Mouse (Mus musculus) heart, postnatal 0 days (tissue): ENCODE results near the gene Krt72. TPM values are rescaled to one million over a fixed set of nuclear protein-coding genes. Genes with fewer than 3 reads are reported as not detected.

ENCODE experiments used
- ATAC-seq: fragments of 200-750 bp; cut with Nextera tagmentation; 2 replicates; pipeline ENCODE4 v1.8.0; 2017; ENCODE audit warnings: low read depth, moderate number of reproducible peaks, moderate library complexity; ENCODE audit not compliant: insufficient read depth
- DNase-seq: peaks from one replicate; pipeline ENCODE4 v3.0.0-alpha.2; 2016; ENCODE audit warnings: low spot score
- H3K27ac ChIP-seq: fragments of 300-500 bp; sonication (generic); 2 replicates; pipeline ENCODE4 v1.5.1; 2014; ENCODE audit warnings: low read depth, mild to moderate bottlenecking
- H3K27me3 ChIP-seq: fragments of 300-500 bp; sonication (generic); 2 replicates; pipeline ENCODE4 v1.6.1; 2014; ENCODE audit warnings: low read length, mixed read lengths; ENCODE audit not compliant: control insufficient read depth, insufficient read depth
- H3K36me3 ChIP-seq: fragments of 300-500 bp; sonication (generic); replicated peaks from 2 replicates; pipeline ENCODE4 v1.6.1; 2014; ENCODE audit warnings: low read length, mixed read lengths; ENCODE audit not compliant: control insufficient read depth, insufficient read depth
- H3K4me1 ChIP-seq: fragments of 300-500 bp; sonication (generic); 2 replicates; pipeline ENCODE4 v1.6.1; 2014; ENCODE audit warnings: antibody characterized with exemption; ENCODE audit not compliant: control insufficient read depth, insufficient read depth
- H3K4me2 ChIP-seq: fragments of 300-500 bp; sonication (generic); 2 replicates; pipeline ENCODE4 v1.6.1; 2014; ENCODE audit warnings: low read depth, mild to moderate bottlenecking, low read length, moderate library complexity
- H3K4me3 ChIP-seq: fragments of 300-500 bp; sonication (generic); 2 replicates; pipeline ENCODE4 v1.5.1; 2014; ENCODE audit warnings: low read depth, low read length
- H3K9ac ChIP-seq: fragments of 300-500 bp; sonication (generic); replicated peaks from 2 replicates; pipeline ENCODE4 v1.6.1; 2014; ENCODE audit warnings: low read depth, low read length, mixed read lengths
- H3K9me3 ChIP-seq: fragments of 300-500 bp; sonication (generic); replicated peaks from 2 replicates; pipeline ENCODE4 v1.6.1; 2016; ENCODE audit warnings: low read length; ENCODE audit not compliant: control insufficient read depth
- CTCF ChIP-seq: IDR thresholded peaks from 2 replicates; pipeline ENCODE4 v1.5.1; 2016; ENCODE audit warnings: antibody characterized with exemption, control low read depth, low read depth
- EP300 ChIP-seq: IDR thresholded peaks from 2 replicates; pipeline ENCODE4 v1.6.1; 2016; ENCODE audit warnings: antibody characterized with exemption, low read depth
- whole genome bisulfite sequencing: fragments of 180-500 bp; shearing (Covaris S2); extraction: QIAGEN DNeasy Blood & Tissue Kit; methylation state at CpG from one replicate; pipeline ENCODE4 v1.1.7; 2014; 5-methylcytosine and 5-hydroxymethylcytosine counted together
- polyA plus RNA-seq: library from polyadenylated mRNA; unstranded; fragments of >200 nt; fragmentation: Nextera tagmentation; extraction: Ambion mirVana; gene quantifications from 2 replicates; pipeline ENCODE4 v1.2.1, GENCODE M21; 2015
- total RNA-seq: library from RNA; depleted of rRNA; stranded (reverse); fragments of >200 nt; gene quantifications from 2 replicates; pipeline ENCODE4 v1.2.3, GENCODE M21; 2014; ENCODE audit warnings: low replicate concordance

The Krt72 gene
- total and polyA plus RNA-seq, 2 experiments from 2014 or later, result not detected

- H3K36me3 ChIP-seq, result no peaks in the 10 kb centered on the region
- H3K4me1 ChIP-seq, result no peaks in the 10 kb centered on the region
- ATAC-seq (no peak), DNase-seq (no peak)
- H3K4me2 ChIP-seq, result no peak overlapping the region
- no peak overlapping the region for H3K9ac ChIP-seq
- no peaks in the 10 kb centered on the region for H3K27me3 ChIP-seq
- H3K4me3 ChIP-seq, result no peak overlapping the region
- no peaks in the 10 kb centered on the region for H3K9me3 ChIP-seq
- 75% methylated on average over 11 of the region's 11 CpGs for WGBS
- H3K27ac ChIP-seq, result no peak overlapping the region
- TF ChIP-seq CTCF, result no peak
- TF ChIP-seq EP300, result no peak
These were observed 17.0 kb upstream of the Krt72 start for GRCm38 (mm10) chr15:101803052-101803822.

- DNase-seq, result no peak
- ATAC-seq, result no peak
- no peaks in the 10 kb centered on the region for H3K4me1 ChIP-seq
- no peak for TF ChIP-seq EP300
- no peak for TF ChIP-seq CTCF
- H3K9me3 ChIP-seq, result no peaks in the 10 kb centered on the region
- H3K9ac ChIP-seq, result no peak within 1 kb of the TSS
- 77% methylated on average over 6 of the region's 6 CpGs for WGBS
- H3K4me3 ChIP-seq, result no peak within 1 kb of the TSS
- H3K36me3 ChIP-seq, result no peaks in the 10 kb centered on the region
- H3K27me3 ChIP-seq, result no peaks in the 10 kb centered on the region
- no peak within 1 kb of the TSS for H3K4me2 ChIP-seq
- H3K27ac ChIP-seq, result no peak within 1 kb of the TSS
These were observed 16.1 kb upstream of the Krt72 start, which contains the start of gene Krt73 for GRCm38 (mm10) chr15:101802296-101802835. TSS of gene Krt73 (minus strand) at chr15:101802346.

- Histone ChIP-seq H3K36me3 (no peaks in the 10 kb centered on the region), H3K27ac (no peak overlapping the region), H3K9me3 (no peaks in the 10 kb centered on the region), H3K4me1 (no peaks in the 10 kb centered on the region), H3K9ac (no peak overlapping the region), H3K4me3 (no peak overlapping the region), H3K4me2 (no peak overlapping the region), H3K27me3 (no peaks in the 10 kb centered on the region)
- DNase-seq, result no peak
- TF ChIP-seq EP300, result no peak
- no peak for TF ChIP-seq CTCF
- ATAC-seq, result no peak
- WGBS, result 18% methylated on average over 3 of the region's 3 CpGs
These were observed 4.6 kb upstream of the Krt72 start for GRCm38 (mm10) chr15:101790867-101791266.

GRCm38 (mm10) chr15:101773420-101773819 lies 12.8 kb downstream of the Krt72 start:
- DNase-seq (no peak), ATAC-seq (no peak)
- Histone ChIP-seq H3K9ac (no peak overlapping the region), H3K9me3 (no peaks in the 10 kb centered on the region), H3K4me3 (no peak overlapping the region), H3K4me1 (no peaks in the 10 kb centered on the region), H3K36me3 (no peaks in the 10 kb centered on the region), H3K27me3 (peaks cover 19% of the 10 kb centered on the region; the same call in 1 of the 2 replicates), H3K4me2 (no peak overlapping the region), H3K27ac (no peak overlapping the region)
- WGBS, result 69% methylated on average over 10 of the region's 10 CpGs
- TF ChIP-seq EP300, result no peak
- no peak for TF ChIP-seq CTCF

GRCm38 (mm10) chr15:101772711-101773081 lies 13.6 kb downstream of the Krt72 start:
- DNase-seq (peak; percentile 49), ATAC-seq (peak; percentile 41; the same call in 1 of the 2 replicates)
- Histone ChIP-seq H3K27me3 (peaks cover 19% of the 10 kb centered on the region; the same call in 1 of the 2 replicates), H3K4me1 (no peaks in the 10 kb centered on the region), H3K9me3 (no peaks in the 10 kb centered on the region), H3K27ac (no peak overlapping the region), H3K36me3 (no peaks in the 10 kb centered on the region), H3K4me3 (no peak overlapping the region), H3K9ac (no peak overlapping the region), H3K4me2 (no peak overlapping the region)
- no peak for TF ChIP-seq EP300
- peak; percentile 80 for TF ChIP-seq CTCF
- WGBS, result 5% methylated on average over 5 of the region's 5 CpGs
